26 mouse cellular contexts compared by ENCODE assay signal in genomic region chr17:65556798-65557197, GRCm38 (mm10). TPM values are rescaled to one million over a fixed set of nuclear protein-coding genes. Genes with fewer than 3 reads are reported as not detected.
DNase-seq lines count a peak whose midpoint lies in the region; ATAC-seq and TF ChIP-seq lines count a peak whose summit lies in the region.
"Had no signal": no experiment of that assay in that cellular context is flagged by ENCODE, and none has a peak within 500 bp of the region (broad histone marks: within the 10 kb centered on the region; RNA-seq: fewer than 3 reads in every experiment).

No protein-coding gene starts in this region.

- no peak overlapping the region for H3ac ChIP-seq in C2C12 (ENCODE audit: control insufficient read depth, insufficient read length, low read depth)

- H3K27me3 ChIP-seq in C2C12 (ENCODE audit: control insufficient read depth, insufficient read depth, insufficient read length) (no peaks in the 10 kb centered on the region), MEL (ENCODE audit: control insufficient read depth in 1 of 2, insufficient read depth in 2 of 2, low read length in 2 of 2) (no peaks in the 10 kb centered on the region)
- no peaks in the 10 kb centered on the region for H3K27me3 ChIP-seq in liver, embryonic 16.5 days (ENCODE audit: control insufficient read depth, insufficient read depth, low read depth, low read length)
- no peaks in the 10 kb centered on the region for H3K27me3 ChIP-seq in neural tube, embryonic 15.5 days (replicated peaks)
- H3K27me3 ChIP-seq: limb, embryonic 12.5 days; neural tube, embryonic 12.5 days had no signal

- H3K36me3 ChIP-seq in C2C12 (ENCODE audit: control insufficient read depth, insufficient read depth) = no peaks in the 10 kb centered on the region
- H3K36me3 ChIP-seq in MEL (ENCODE audit: control insufficient read depth in 1 of 2, insufficient read depth in 2 of 2, low read length in 2 of 2) = peaks cover 0 to 4% of the 10 kb centered on the region in 2 experiments; a peak in 1 of 4 replicates
- H3K36me3 ChIP-seq in liver, embryonic 16.5 days (ENCODE audit: control insufficient read depth, insufficient read depth) = no peaks in the 10 kb centered on the region
- H3K36me3 ChIP-seq in neural tube, embryonic 15.5 days = no peaks in the 10 kb centered on the region
- H3K36me3 ChIP-seq: embryonic facial prominence, embryonic 10.5 days; hindbrain, embryonic 10.5 days; limb, embryonic 12.5 days; neural tube, embryonic 12.5 days had no signal

- peak; percentile 46; the same call in 1 of the 2 replicates for ATAC-seq in erythroid progenitor cell, adult 5-6 weeks (replicated peaks; ENCODE audit: low FRiP score, poor library complexity, severe bottlenecking)
- ATAC-seq in liver, embryonic 16.5 days (ENCODE audit: low read depth) = peak; percentile 66
- ATAC-seq in neural tube, embryonic 15.5 days (ENCODE audit: low FRiP score) = no peak
- ATAC-seq in monocyte, adult 5-6 weeks (replicated peaks; ENCODE audit: insufficient number of reproducible peaks, low FRiP score, low TSS enrichment, poor library complexity, severe bottlenecking) = no peak
- ATAC-seq: activated CD4-positive, CD25-positive, alpha-beta regulatory T cell, adult 4 months; forebrain, embryonic 14.5 days had no signal

- no peaks in the 10 kb centered on the region for H3K79me3 ChIP-seq in C2C12 (ENCODE audit: low read depth)

- TF ChIP-seq EP300 in MEL (IDR thresholded peaks at IDR 0.05; ENCODE audit: low read depth in 1 of 2, low read length in 2 of 2) = no peak

- H3K79me2 ChIP-seq in C2C12 (ENCODE audit: control insufficient read depth, insufficient read depth) (no peaks in the 10 kb centered on the region), MEL (ENCODE audit: control insufficient read depth, insufficient read depth, low read length, poor library complexity) (no peaks in the 10 kb centered on the region)

- no peak for TF ChIP-seq POLR2A in MEL (IDR thresholded peaks at IDR 0.05; ENCODE audit: control insufficient read depth in 1 of 2, insufficient read depth in 1 of 2, low read depth in 1 of 2, low read length in 2 of 2, poor library complexity in 1 of 2)

- H3K27ac ChIP-seq in MEL (ENCODE audit: control insufficient read depth, low read depth, low read length) = peak overlapping the region; percentile 41
- no peak overlapping the region for H3K27ac ChIP-seq in liver, embryonic 16.5 days (ENCODE audit: low read length)
- no peak overlapping the region for H3K27ac ChIP-seq in neural tube, embryonic 15.5 days (replicated peaks)
- H3K27ac ChIP-seq: embryonic facial prominence, embryonic 10.5 days; heart, adult 2 months; hindbrain, embryonic 10.5 days; limb, embryonic 12.5 days; neural tube, embryonic 12.5 days had no signal

- peak; percentile 59 for DNase-seq in MEL (ENCODE audit: low read depth, low spot score)
- DNase-seq in layer of hippocampus, postnatal 14 days (ENCODE audit: low spot score in 2 of 2) = no peak
- DNase-seq: adrenal gland, postnatal 10 days; B cell, adult 2 months; cerebellum, adult 2 months; gastrocnemius, postnatal 14 days; kidney, adult 8-10 months; kidney, postnatal 4 days; layer of hippocampus, adult 9-11 months; lung, embryonic 14.5 days; lung, postnatal 36 days; thymus, postnatal 4 days had no signal

- peak overlapping the region; percentile 49 for H3K9ac ChIP-seq in MEL (ENCODE audit: control insufficient read depth, low read depth, low read length, poor library complexity, severe bottlenecking)
- no peak overlapping the region for H3K9ac ChIP-seq in liver, embryonic 16.5 days (ENCODE audit: low read depth, low read length)
- no peak overlapping the region for H3K9ac ChIP-seq in neural tube, embryonic 15.5 days (replicated peaks)
- H3K9ac ChIP-seq: limb, embryonic 12.5 days; lung, embryonic 14.5 days; neural tube, embryonic 12.5 days had no signal

- peak overlapping the region; percentile 32 for H3K4me2 ChIP-seq in liver, embryonic 16.5 days (ENCODE audit: low read depth, low read length)
- no peak overlapping the region for H3K4me2 ChIP-seq in neural tube, embryonic 15.5 days
- H3K4me2 ChIP-seq: limb, embryonic 12.5 days; lung, embryonic 14.5 days; neural tube, embryonic 12.5 days had no signal

- H3K4me3 ChIP-seq in C2C12 (ENCODE audit: insufficient read depth, poor library complexity, severe bottlenecking) = no peak overlapping the region
- peak overlapping the region; percentile 52 to 58 for H3K4me3 ChIP-seq in MEL (ENCODE audit: control insufficient read depth in 1 of 2, insufficient read depth in 1 of 2, low read depth in 2 of 2, low read length in 2 of 2)
- H3K4me3 ChIP-seq in liver, embryonic 16.5 days (ENCODE audit: low read depth, low read length) = no peak overlapping the region
- H3K4me3 ChIP-seq in neural tube, embryonic 15.5 days (replicated peaks) = no peak overlapping the region
- H3K4me3 ChIP-seq: embryonic facial prominence, embryonic 10.5 days; heart, adult 2 months; hindbrain, embryonic 10.5 days; limb, embryonic 12.5 days; neural tube, embryonic 12.5 days had no signal

- no peak for TF ChIP-seq CTCF in C2C12 (IDR thresholded peaks at IDR 0.05; ENCODE audit: control insufficient read depth, insufficient read depth, insufficient read length)
- no peak for TF ChIP-seq CTCF in MEL (IDR thresholded peaks at IDR 0.05 in 2 of 3, conservative IDR thresholded peaks at IDR 0.05 in 1 of 3; ENCODE audit: control insufficient read depth in 1 of 3, insufficient read depth in 1 of 3, low read depth in 2 of 3, low read length in 3 of 3, poor library complexity in 1 of 3, severe bottlenecking in 1 of 3)

- H3K9me3 ChIP-seq in MEL (replicated peaks; ENCODE audit: insufficient read depth, low read length) = no peaks in the 10 kb centered on the region
- no peaks in the 10 kb centered on the region for H3K9me3 ChIP-seq in liver, embryonic 16.5 days (replicated peaks; ENCODE audit: control insufficient read depth, low read length)
- H3K9me3 ChIP-seq in neural tube, embryonic 15.5 days (replicated peaks) = no peaks in the 10 kb centered on the region
- H3K9me3 ChIP-seq: embryonic facial prominence, embryonic 10.5 days; hindbrain, embryonic 10.5 days; limb, embryonic 12.5 days; neural tube, embryonic 12.5 days had no signal

- WGBS in liver, embryonic 16.5 days (ENCODE audit: insufficient replicate concordance) = 33% methylated on average over 10 of the region's 10 CpGs
- 72% methylated on average over 10 of the region's 10 CpGs for WGBS in neural tube, embryonic 15.5 days

- TF ChIP-seq RAD21 in MEL (IDR thresholded peaks at IDR 0.05; ENCODE audit: low read depth, low read length) = no peak

- H3K4me1 ChIP-seq in MEL (ENCODE audit: control insufficient read depth in 1 of 2, insufficient read depth in 2 of 2, low read length in 2 of 2) = peaks cover 3 to 20% of the 10 kb centered on the region in 2 experiments
- peaks cover 7% of the 10 kb centered on the region for H3K4me1 ChIP-seq in liver, embryonic 16.5 days (ENCODE audit: control insufficient read depth, low read depth, low read length)
- H3K4me1 ChIP-seq in neural tube, embryonic 15.5 days = no peaks in the 10 kb centered on the region
- H3K4me1 ChIP-seq: embryonic facial prominence, embryonic 10.5 days; limb, embryonic 12.5 days; neural tube, embryonic 12.5 days had no signal

TF ChIP-seq in C2C12, 6 proteins besides CTCF, POLR2A, EP300 and RAD21:
- peak; percentile 38 for TF ChIP-seq MYOD1 (IDR thresholded peaks at IDR 0.05; ENCODE audit: control insufficient read depth, insufficient read length, low read depth)
- no peak for TF ChIP-seq CEBPB (IDR thresholded peaks at IDR 0.05; ENCODE audit: low read depth)

TF ChIP-seq in MEL, 35 proteins besides CTCF, POLR2A, EP300 and RAD21 (continues in another document):
- no peak for TF ChIP-seq MYC (IDR thresholded peaks at IDR 0.05; ENCODE audit: low read depth, low read length)
- TF ChIP-seq SMC3 (IDR thresholded peaks at IDR 0.05; ENCODE audit: low read depth, low read length) = no peak
- TF ChIP-seq SIN3A (IDR thresholded peaks at IDR 0.05; ENCODE audit: low read length) = no peak
- no peak for TF ChIP-seq RCOR1 (IDR thresholded peaks at IDR 0.05; ENCODE audit: low read depth, low read length)
- no peak for TF ChIP-seq MAZ (IDR thresholded peaks at IDR 0.05; ENCODE audit: low read depth, low read length)
- TF ChIP-seq MAX (IDR thresholded peaks at IDR 0.05; ENCODE audit: low read length) = no peak
- TF ChIP-seq USF2 (IDR thresholded peaks at IDR 0.05; ENCODE audit: borderline replicate concordance in 1 of 2, insufficient read depth in 1 of 2, low read depth in 1 of 2, low read length in 2 of 2) = no peak
- no peak for TF ChIP-seq NELFE (IDR thresholded peaks at IDR 0.05; ENCODE audit: low read depth, low read length)
- TF ChIP-seq BHLHE40 (IDR thresholded peaks at IDR 0.05; ENCODE audit: borderline replicate concordance, low read depth, low read length) = no peak
- TF ChIP-seq E2F4 (IDR thresholded peaks at IDR 0.05; ENCODE audit: borderline replicate concordance, low read depth, low read length) = no peak
- TF ChIP-seq ZC3H11A (IDR thresholded peaks at IDR 0.05; ENCODE audit: low read depth, low read length) = no peak

RNA-seq across cellular contexts. Expression of gene Tmem232, which starts 16.2 kb away (rescaled TPM):
- not detected for polyA plus RNA-seq in C2C12 (2012; fragmentation: generic; extraction: Trizol)
- not detected in 2 replicates for total RNA-seq in MEL (2012; rRNA removed)
- under 1 TPM in 1 of 2 experiments, not detected in 1; 0.04 TPM for polyA plus RNA-seq in MEL (2012; ENCODE audit: insufficient read depth in 1 of 2, insufficient read length in 2 of 2, low read depth in 1 of 2, low replicate concordance in 2 of 2, missing spikeins in 1 of 2)
- not detected in 2 replicates for total RNA-seq in erythroid progenitor cell, adult 5-6 weeks (2015; ENCODE audit: low replicate concordance)
- not detected in 2 replicates for total RNA-seq in erythroid progenitor cell, adult 5-6 weeks (2017; ENCODE audit: low replicate concordance)
- polyA plus RNA-seq in liver, embryonic 16.5 days (2015; fragmentation: Nextera tagmentation; extraction: Ambion mirVana) = not detected in 2 replicates
- 1 to 10 TPM; 1.2 to 1.4 TPM for total RNA-seq in layer of hippocampus, postnatal 14 days (2021)
- polyA plus RNA-seq in neural tube, embryonic 15.5 days (2015; fragmentation: Nextera tagmentation; extraction: Ambion mirVana) = 1.2 and 1.4 TPM in 2 replicates
- not detected in 3 replicates for total RNA-seq in monocyte, adult 5-6 weeks (2017)
- total RNA-seq: heart, adult 2 months had no signal
- polyA plus RNA-seq: activated CD4-positive, CD25-positive, alpha-beta regulatory T cell, adult 4 months; embryonic facial prominence, embryonic 10.5 days; limb, embryonic 12.5 days; lung, embryonic 14.5 days; spleen, adult 2 months; stomach, embryonic 14.5 days had no signal

RNA-seq across cellular contexts. Expression of gene Vapa, which starts 56.6 kb away (rescaled TPM):
- polyA plus RNA-seq in C2C12 (2012; fragmentation: generic; extraction: Trizol) = 58.3 TPM
- total RNA-seq in MEL (2012; rRNA removed) = 56.7 and 60.2 TPM in 2 replicates
- polyA plus RNA-seq in MEL (2012; ENCODE audit: insufficient read depth in 1 of 2, insufficient read length in 2 of 2, low read depth in 1 of 2, low replicate concordance in 2 of 2, missing spikeins in 1 of 2) = 100 to 1,000 TPM in 1 of 2 experiments, 10 to 100 TPM in 1; 85.3 to 507 TPM
- total RNA-seq in erythroid progenitor cell, adult 5-6 weeks (2015; ENCODE audit: low replicate concordance) = 39.3 and 51.6 TPM in 2 replicates
- total RNA-seq in erythroid progenitor cell, adult 5-6 weeks (2017; ENCODE audit: low replicate concordance) = 30.6 and 32.3 TPM in 2 replicates
- polyA plus RNA-seq in liver, embryonic 16.5 days (2015; fragmentation: Nextera tagmentation; extraction: Ambion mirVana) = 55.8 and 57.0 TPM in 2 replicates
- 100 to 1,000 TPM; 150 to 156 TPM for total RNA-seq in layer of hippocampus, postnatal 14 days (2021)
- 270 and 299 TPM in 2 replicates for polyA plus RNA-seq in neural tube, embryonic 15.5 days (2015; fragmentation: Nextera tagmentation; extraction: Ambion mirVana)
- total RNA-seq in monocyte, adult 5-6 weeks (2017) = 67.6 to 82.9 TPM (median 82.5 TPM) in 3 replicates

Comparison
In these comparisons a context has a peak if more than half of its experiments do, and no peak if none do; other contexts are left out.
1. H3K4me3 ChIP-seq: peak in MEL (2 of 2); none in C2C12 (single experiment), liver, embryonic 16.5 days (single experiment) and neural tube, embryonic 15.5 days (single experiment).
2. ATAC-seq: peak in erythroid progenitor cell, adult 5-6 weeks (single experiment) and liver, embryonic 16.5 days (single experiment); none in neural tube, embryonic 15.5 days (single experiment) and monocyte, adult 5-6 weeks (single experiment).